In the genomic region with DNA sequence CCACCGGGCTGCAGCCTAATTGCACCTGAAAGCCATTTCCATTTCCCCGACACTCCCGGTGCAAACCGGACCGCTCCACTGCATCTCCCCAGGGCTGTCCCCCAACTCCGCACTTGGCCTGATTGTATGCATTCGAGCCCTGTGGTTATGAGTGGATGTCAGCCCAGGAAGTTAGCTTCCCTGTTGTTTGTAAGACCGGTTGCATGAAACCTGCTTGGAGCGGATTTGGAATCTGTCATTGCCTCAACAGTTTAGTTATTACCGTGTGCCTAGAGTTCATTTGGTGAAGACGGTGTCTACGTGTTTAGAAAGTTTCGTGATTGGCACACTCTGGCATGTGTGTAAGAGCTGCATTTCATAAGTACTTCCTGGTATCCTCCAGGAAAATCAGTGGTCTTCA, we compare ENCODE assay signal across 8 mouse cellular contexts. TPM values are rescaled to one million over a fixed set of nuclear protein-coding genes. Genes with fewer than 3 reads are reported as not detected.
DNase-seq lines count a peak whose midpoint lies in the region; ATAC-seq and TF ChIP-seq lines count a peak whose summit lies in the region.

No protein-coding gene starts in this region.

- H3K27me3 ChIP-seq in kidney, adult 2 months (replicated peaks; ENCODE audit: control insufficient read depth, insufficient read depth, low read length), result no peaks in the 10 kb centered on the region
- no peaks in the 10 kb centered on the region for H3K27me3 ChIP-seq in embryonic facial prominence, embryonic 14.5 days (replicated peaks; ENCODE audit: control insufficient read depth, insufficient read depth, low read length)
- no peaks in the 10 kb centered on the region for H3K27me3 ChIP-seq in kidney, postnatal 0 days (ENCODE audit: insufficient read depth, low read length)
- no peaks in the 10 kb centered on the region for H3K27me3 ChIP-seq in myocyte (ENCODE audit: control insufficient read depth, insufficient read depth, insufficient read length)

- H3K27ac ChIP-seq in kidney, adult 2 months (ENCODE audit: insufficient read depth, low read depth, low read length), result no peak overlapping the region
- H3K27ac ChIP-seq in embryonic facial prominence, embryonic 14.5 days (replicated peaks; ENCODE audit: low read depth, low read length), result peak overlapping the region; percentile 69
- peak overlapping the region; percentile 38 for H3K27ac ChIP-seq in kidney, postnatal 0 days

- no peaks in the 10 kb centered on the region for H3K36me3 ChIP-seq in kidney, adult 2 months (ENCODE audit: control insufficient read depth, insufficient read depth, low read length)
- H3K36me3 ChIP-seq in embryonic facial prominence, embryonic 14.5 days (ENCODE audit: control insufficient read depth, insufficient read depth, low read length), result peaks cover 28% of the 10 kb centered on the region
- peaks cover 19% of the 10 kb centered on the region; the same call in 1 of the 2 replicates for H3K36me3 ChIP-seq in kidney, postnatal 0 days (ENCODE audit: insufficient read depth, low read length)
- no peaks in the 10 kb centered on the region for H3K36me3 ChIP-seq in myocyte (ENCODE audit: control insufficient read depth, insufficient read depth)

- no peak for TF ChIP-seq POLR2A in kidney, adult 2 months (IDR thresholded peaks at IDR 0.05; ENCODE audit: low read depth, low read length)
- TF ChIP-seq POLR2A in myocyte (IDR thresholded peaks at IDR 0.05; ENCODE audit: insufficient read length, low read depth), result no peak

- peak overlapping the region; percentile 66 for H3K4me3 ChIP-seq in kidney, adult 2 months (ENCODE audit: insufficient read depth, low read depth, low read length)
- peak overlapping the region; percentile 92 for H3K4me3 ChIP-seq in embryonic facial prominence, embryonic 14.5 days (ENCODE audit: low read depth, low read length)
- peak overlapping the region; percentile 72 for H3K4me3 ChIP-seq in kidney, postnatal 0 days (replicated peaks; ENCODE audit: low read depth, low read length)
- H3K4me3 ChIP-seq in myocyte, result peak overlapping the region; percentile 36

- H3K79me2 ChIP-seq in myocyte (ENCODE audit: control insufficient read depth, insufficient read depth), result peaks cover under 1% of the 10 kb centered on the region

- H3ac ChIP-seq in myocyte (ENCODE audit: control insufficient read depth, insufficient read length), result peak overlapping the region; percentile 89

- H3K9ac ChIP-seq in embryonic facial prominence, embryonic 14.5 days (ENCODE audit: low read depth, low read length), result peak overlapping the region; percentile 91
- H3K9ac ChIP-seq in kidney, postnatal 0 days (ENCODE audit: low read depth, low read length), result peak overlapping the region; percentile 83

- ATAC-seq in embryonic facial prominence, embryonic 14.5 days (ENCODE audit: low read depth), result peak; percentile 13
- peak; percentile 20 for ATAC-seq in kidney, postnatal 0 days (replicated peaks; ENCODE audit: low FRiP score, low read depth)

- H3K9me3 ChIP-seq in embryonic facial prominence, embryonic 14.5 days (ENCODE audit: control insufficient read depth, low read length), result no peaks in the 10 kb centered on the region
- no peaks in the 10 kb centered on the region for H3K9me3 ChIP-seq in kidney, postnatal 0 days (replicated peaks; ENCODE audit: low read length)

- no peak for TF ChIP-seq CTCF in kidney, adult 2 months (conservative IDR thresholded peaks at IDR 0.05; ENCODE audit: insufficient read depth, insufficient read length, low read depth, low read length)
- TF ChIP-seq CTCF in kidney, postnatal 0 days (IDR thresholded peaks at IDR 0.05; ENCODE audit: low read depth), result no peak

- peaks cover 5% of the 10 kb centered on the region; the same call in 1 of the 2 replicates for H3K4me1 ChIP-seq in kidney, adult 2 months (ENCODE audit: control insufficient read depth, insufficient read depth, low read length)
- peaks cover 3% of the 10 kb centered on the region; the same call in 1 of the 2 replicates for H3K4me1 ChIP-seq in embryonic facial prominence, embryonic 14.5 days (ENCODE audit: control insufficient read depth, insufficient read depth, low read length)
- H3K4me1 ChIP-seq in kidney, postnatal 0 days (replicated peaks; ENCODE audit: insufficient read depth, low read length), result 0 out of 2 replicates have a peak, but pooled peaks cover 6% of the 10 kb centered on the region

- WGBS in kidney, adult 2 months, result under 1% methylated on average over 13 of the region's 13 CpGs
- WGBS in embryonic facial prominence, embryonic 14.5 days, result 1% methylated on average over 13 of the region's 13 CpGs
- 0% methylated on average over 13 of the region's 13 CpGs for WGBS in kidney, postnatal 0 days

- DNase-seq in kidney, adult 2 months, result no peak
- no peak for DNase-seq in kidney, postnatal 4 days
- peak; percentile 11 for DNase-seq in MEL-GATA-1-ER (ENCODE audit: extremely low read depth, low read depth)
- peak; percentile 55 for DNase-seq in embryonic facial prominence, embryonic 14.5 days (ENCODE audit: low spot score)
- DNase-seq in kidney, postnatal 0 days (ENCODE audit: low spot score), result peak; percentile 48
- no peak for DNase-seq in adrenal gland, adult 18-20 months (ENCODE audit: low spot score in 2 of 2)
- no peak for DNase-seq in thymus, postnatal 36 days

- peak overlapping the region; percentile 80 for H3K4me2 ChIP-seq in embryonic facial prominence, embryonic 14.5 days (ENCODE audit: low read depth, low read length)
- peak overlapping the region; percentile 94 for H3K4me2 ChIP-seq in kidney, postnatal 0 days (ENCODE audit: low read length)
- peak overlapping the region; percentile 93 for H3K4me2 ChIP-seq in myocyte (ENCODE audit: low read depth)

TF ChIP-seq in myocyte, 11 proteins besides CTCF, POLR2A, EP300 and RAD21:
- TF ChIP-seq CEBPB (IDR thresholded peaks at IDR 0.05; ENCODE audit: insufficient read depth, poor library complexity, severe bottlenecking) (no peak), POLR2AphosphoS2 (IDR thresholded peaks at IDR 0.05; ENCODE audit: insufficient read length, low read depth) (no peak), E2F4 (IDR thresholded peaks at IDR 0.05; ENCODE audit: insufficient read depth) (no peak)

RNA-seq across cellular contexts. Expression of gene Gpr180, which starts 0.5 kb away (rescaled TPM):
- 34.6 and 36.7 TPM in 2 replicates for polyA plus RNA-seq in kidney, adult 2 months (2012; rRNA removed)
- polyA plus RNA-seq in embryonic facial prominence, embryonic 14.5 days (2014; fragmentation: Nextera tagmentation; extraction: Ambion mirVana), result 91.1 and 92.9 TPM in 2 replicates
- 51.1 and 52.8 TPM in 2 replicates for polyA plus RNA-seq in kidney, postnatal 0 days (2015; fragmentation: Nextera tagmentation; extraction: Ambion mirVana)
- 15.8 TPM for polyA plus RNA-seq in myocyte (2012; fragmentation: generic; extraction: Trizol)
- 10 to 100 TPM; 21.1 to 27.3 TPM for total RNA-seq in adrenal gland, adult 18-20 months (2021)

RNA-seq across cellular contexts. Expression of gene Tgds, which starts 4.9 kb away (rescaled TPM):
- polyA plus RNA-seq in kidney, adult 2 months (2012; rRNA removed), result 14.1 and 15.9 TPM in 2 replicates
- 38.3 and 42.0 TPM in 2 replicates for polyA plus RNA-seq in embryonic facial prominence, embryonic 14.5 days (2014; fragmentation: Nextera tagmentation; extraction: Ambion mirVana)
- 31.6 and 34.0 TPM in 2 replicates for polyA plus RNA-seq in kidney, postnatal 0 days (2015; fragmentation: Nextera tagmentation; extraction: Ambion mirVana)
- polyA plus RNA-seq in myocyte (2012; fragmentation: generic; extraction: Trizol), result 10.0 TPM
- 10 to 100 TPM; 13.9 TPM for total RNA-seq in adrenal gland, adult 18-20 months (2021)

Comparison
In these comparisons a context has a peak if more than half of its experiments do, and no peak if none do; other contexts are left out.
1. DNase-seq: peak in MEL-GATA-1-ER (single experiment), embryonic facial prominence, embryonic 14.5 days (single experiment) and kidney, postnatal 0 days (single experiment); none in kidney, adult 2 months (single experiment), kidney, postnatal 4 days (0 of 2), adrenal gland, adult 18-20 months (0 of 2) and thymus, postnatal 36 days (0 of 2).
2. H3K4me3 ChIP-seq: peak in every context shown above with its lines; median percentile 92 in embryonic facial prominence, embryonic 14.5 days; 72 in kidney, postnatal 0 days; 66 in kidney, adult 2 months; 36 in myocyte.
3. Peak in every context shown above with its lines, with median percentiles within 50 percentile points of each other: H3K4me2 ChIP-seq.